Mouse (Mus musculus) limb, embryonic 12.5 days (tissue): ENCODE results near the gene Ube2n. TPM values are rescaled to one million over a fixed set of nuclear protein-coding genes. Genes with fewer than 3 reads are reported as not detected.

ENCODE experiments used
- ATAC-seq: fragments of 200-750 bp; cut with Nextera tagmentation; 2 replicates; pipeline ENCODE4 v1.8.0; 2017; ENCODE audit warnings: low read depth, moderate TSS enrichment; ENCODE audit not compliant: insufficient number of reproducible peaks, insufficient read depth, low FRiP score, low TSS enrichment
- H3K27ac ChIP-seq: fragments of 300-500 bp; sonication (generic); 2 replicates; pipeline ENCODE4 v1.5.1; 2016; ENCODE audit warnings: mild to moderate bottlenecking, moderate library complexity
- H3K27me3 ChIP-seq: fragments of 300-500 bp; sonication (generic); 2 replicates; pipeline ENCODE4 v1.6.1; 2016; ENCODE audit warnings: mild to moderate bottlenecking, moderate library complexity
- H3K36me3 ChIP-seq: fragments of 300-500 bp; sonication (generic); 2 replicates; pipeline ENCODE4 v1.6.1; 2016; ENCODE audit warnings: mild to moderate bottlenecking, moderate library complexity
- H3K4me1 ChIP-seq: fragments of 300-500 bp; sonication (generic); replicated peaks from 2 replicates; pipeline ENCODE4 v1.6.1; 2016
- H3K4me2 ChIP-seq: fragments of 300-500 bp; sonication (generic); 2 replicates; pipeline ENCODE4 v1.6.1; 2016; ENCODE audit warnings: mild to moderate bottlenecking, moderate library complexity
- H3K4me3 ChIP-seq: fragments of 300-500 bp; sonication (generic); replicated peaks from 2 replicates; pipeline ENCODE4 v1.5.1; 2016; ENCODE audit warnings: mild to moderate bottlenecking
- H3K9ac ChIP-seq: fragments of 300-500 bp; sonication (generic); replicated peaks from 2 replicates; pipeline ENCODE4 v1.6.1; 2016; ENCODE audit warnings: mild to moderate bottlenecking, moderate library complexity
- H3K9me3 ChIP-seq: fragments of 300-500 bp; sonication (generic); 2 replicates; pipeline ENCODE4 v1.6.1; 2016; ENCODE audit warnings: mild to moderate bottlenecking, moderate library complexity
- WGBS: fragments of 180-500 bp; shearing (Covaris S2); methylation state at CpG from one replicate; pipeline ENCODE4 v1.1.7; 2016; 5-methylcytosine and 5-hydroxymethylcytosine counted together
- polyA plus RNA-seq: library from polyadenylated mRNA; unstranded; fragments of >200 nt; fragmentation: Nextera tagmentation; extraction: Ambion mirVana; gene quantifications from 2 replicates; pipeline ENCODE4 v1.2.1, GENCODE M21; 2016

Gene Ube2n
- polyA plus RNA-seq, 1 experiment from 2014 or later = 326 TPM

GRCm38 (mm10) chr10:95560394-95560983, 45.5 kb downstream of the Ube2n start:
- Histone ChIP-seq H3K27me3 (no peaks in the 10 kb centered on the region), H3K4me1 (peaks cover 29% of the 10 kb centered on the region), H3K4me2 (peak overlapping the region; percentile 0; the same call in 1 of the 2 replicates), H3K4me3 (peak overlapping the region; percentile 0; the same call in 1 of the 2 replicates), H3K27ac (no peak overlapping the region), H3K36me3 (peaks cover 14% of the 10 kb centered on the region), H3K9ac (no peak overlapping the region), H3K9me3 (no peaks in the 10 kb centered on the region)
- ATAC-seq = no peak
- 95% methylated on average over 9 of the region's 9 CpGs for WGBS

- Histone ChIP-seq H3K4me2 (peak overlapping the region; percentile 86), H3K9me3 (no peaks in the 10 kb centered on the region), H3K36me3 (peaks cover 14% of the 10 kb centered on the region), H3K4me1 (peaks cover 27% of the 10 kb centered on the region), H3K27ac (no peak overlapping the region), H3K4me3 (peak overlapping the region; percentile 96), H3K9ac (peak overlapping the region; percentile 96), H3K27me3 (no peaks in the 10 kb centered on the region)
- 55% methylated on average over 7 of the region's 7 CpGs for WGBS
- no peak for ATAC-seq
Measured at GRCm38 (mm10) chr10:95561616-95562015, 46.7 kb downstream of the Ube2n start.

- Histone ChIP-seq H3K4me2 (peak overlapping the region; percentile 86), H3K9me3 (no peaks in the 10 kb centered on the region), H3K36me3 (peaks cover 10% of the 10 kb centered on the region), H3K27ac (no peak overlapping the region), H3K4me3 (peak overlapping the region; percentile 96), H3K4me1 (peaks cover 27% of the 10 kb centered on the region), H3K9ac (peak overlapping the region; percentile 96), H3K27me3 (no peaks in the 10 kb centered on the region)
- ATAC-seq = no peak
- WGBS = 7% methylated on average over 8 of the region's 8 CpGs
Measured at GRCm38 (mm10) chr10:95562395-95562794, 47.5 kb downstream of the Ube2n start.

GRCm38 (mm10) chr10:95562859-95563841, 48.2 kb downstream of the Ube2n start:
- ATAC-seq = peak; percentile 7; the same call in 1 of the 2 replicates

DNA sequence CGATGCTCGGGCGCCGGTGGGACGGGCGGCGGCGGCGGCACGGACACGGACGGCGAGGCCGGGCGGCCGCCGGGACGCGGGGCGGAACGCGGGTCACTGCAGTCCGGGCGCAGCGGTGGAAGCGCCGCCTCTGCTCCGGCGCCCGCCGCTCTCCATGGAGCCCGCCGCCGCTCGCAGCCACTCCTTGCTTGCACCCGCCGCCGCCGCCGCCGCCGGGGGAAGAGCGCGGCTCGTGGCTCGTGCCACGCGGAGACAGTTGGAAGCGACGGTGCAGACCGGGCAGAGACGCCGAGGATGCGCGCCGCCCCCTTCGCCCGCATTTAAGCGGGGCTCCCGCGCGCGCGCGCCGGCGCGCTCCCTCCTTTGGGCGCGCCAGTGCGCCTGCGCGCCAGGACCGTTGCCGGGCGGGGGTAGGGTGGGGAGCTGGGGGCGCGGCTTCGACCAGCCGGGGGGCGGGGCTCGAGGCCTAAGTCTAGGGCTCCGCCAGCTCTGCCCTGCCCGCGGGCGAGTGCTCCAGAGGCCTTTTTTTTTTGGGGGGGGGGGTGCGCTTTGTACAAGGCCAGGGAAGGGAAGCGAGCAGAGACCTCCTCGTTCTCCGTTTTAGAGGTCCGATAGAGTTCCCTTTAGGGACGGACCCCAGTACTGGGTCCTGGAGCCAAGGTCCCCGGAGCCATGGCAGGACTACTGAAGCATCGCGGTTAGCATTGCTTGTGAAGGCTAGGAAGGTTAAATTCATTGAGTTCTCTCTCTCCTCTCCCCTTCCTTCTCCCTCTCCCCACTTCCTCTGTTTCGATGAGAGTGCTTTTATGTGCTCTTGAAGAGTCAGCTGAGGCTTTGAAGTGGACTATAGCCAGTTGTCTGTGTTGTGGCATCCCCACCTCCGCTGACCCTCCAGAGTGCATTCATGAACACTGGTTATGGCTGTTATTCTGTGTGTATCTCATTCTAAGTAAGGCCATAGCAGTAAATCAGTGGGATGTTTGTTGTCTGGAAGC, 49.2 kb downstream of the Ube2n start, which contains the start of gene Nudt4:
Gene Nudt4 (minus strand): TSS at position 296 of the 995 bp plus-strand sequence.
- WGBS = 3% methylated on average over 79 of the region's 97 CpGs
- ATAC-seq = peak; percentile 81
- H3K9me3 ChIP-seq = no peaks in the 10 kb centered on the region

More at GRCm38 (mm10) chr10:95562859-95563841, 48.2 kb downstream of the Ube2n start:
- H3K27ac ChIP-seq = peak overlapping the region; percentile 91
- H3K27me3 ChIP-seq = no peaks in the 10 kb centered on the region
- H3K4me1 ChIP-seq = peaks cover 29% of the 10 kb centered on the region
- H3K9ac ChIP-seq = peak overlapping the region; percentile 96
- H3K4me2 ChIP-seq = peak overlapping the region; percentile 86
- WGBS = under 1% methylated on average over 65 of the region's 65 CpGs
- no peaks in the 10 kb centered on the region for H3K9me3 ChIP-seq
- peak overlapping the region; percentile 96 for H3K4me3 ChIP-seq
- H3K36me3 ChIP-seq = 0 out of 2 replicates have a peak, but pooled peaks cover 3% of the 10 kb centered on the region

DNA sequence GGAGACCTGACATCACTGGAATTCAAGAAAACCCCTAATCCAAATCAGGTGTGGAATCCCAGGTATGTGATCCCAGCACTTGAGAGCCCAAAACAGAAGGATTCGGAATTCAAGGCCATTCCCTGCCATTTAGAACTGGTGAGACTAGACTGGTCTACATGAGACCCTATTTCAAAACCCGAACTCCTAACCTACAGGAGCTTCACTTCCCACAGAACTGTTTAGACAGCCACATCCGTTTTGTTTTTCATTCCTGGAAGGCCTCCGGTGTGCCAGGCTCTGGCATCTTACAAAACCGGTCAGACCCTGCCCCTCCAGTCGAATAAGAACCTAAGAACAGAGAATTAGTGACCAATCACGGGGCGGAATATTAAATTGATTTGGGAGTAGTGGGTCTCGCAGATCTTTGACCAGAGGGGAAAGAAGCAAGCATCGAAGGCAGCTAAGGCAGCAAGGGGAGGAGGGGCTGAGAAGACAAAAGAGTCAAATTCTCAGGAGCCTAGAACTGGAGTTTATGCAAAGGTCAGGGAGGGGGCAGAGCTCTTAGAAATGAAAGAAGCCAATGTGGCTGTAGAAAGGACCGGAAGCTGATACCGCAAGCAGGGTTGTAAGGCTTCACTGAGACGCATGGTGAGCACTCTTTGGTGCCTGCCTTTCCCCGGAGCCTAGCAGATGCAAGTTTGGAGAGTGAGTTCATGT, 50.4 kb downstream of the Ube2n start:
- ATAC-seq = no peak
- no peaks in the 10 kb centered on the region for H3K27me3 ChIP-seq
- H3K4me2 ChIP-seq = peak overlapping the region; percentile 13; the same call in 1 of the 2 replicates
- H3K9me3 ChIP-seq = no peaks in the 10 kb centered on the region
- H3K27ac ChIP-seq = 0 out of 2 replicates have a peak overlapping the region, but pooled peaks have one; percentile 56
- H3K4me3 ChIP-seq = no peak overlapping the region
- H3K9ac ChIP-seq = no peak overlapping the region
- WGBS = 26% methylated on average over 14 of the region's 14 CpGs
- no peaks in the 10 kb centered on the region for H3K36me3 ChIP-seq
- peaks cover 29% of the 10 kb centered on the region for H3K4me1 ChIP-seq

More for the DNA sequence above, 49.2 kb downstream of the Ube2n start, which contains the start of gene Nudt4:
- Histone ChIP-seq H3K27ac (peak within 1 kb of the TSS; percentile 91), H3K4me2 (peak within 1 kb of the TSS; percentile 86), H3K4me3 (peak within 1 kb of the TSS; percentile 96), H3K4me1 (peaks cover 29% of the 10 kb centered on the region), H3K36me3 (0 out of 2 replicates have a peak, but pooled peaks cover 3% of the 10 kb centered on the region), H3K27me3 (no peaks in the 10 kb centered on the region), H3K9ac (peak within 1 kb of the TSS; percentile 96)

GRCm38 (mm10) chr10:95566786-95567185, 51.8 kb downstream of the Ube2n start:
- H3K36me3 ChIP-seq = no peaks in the 10 kb centered on the region
- H3K27ac ChIP-seq = no peak overlapping the region
- H3K9ac ChIP-seq = no peak overlapping the region
- H3K4me2 ChIP-seq = no peak overlapping the region
- H3K27me3 ChIP-seq = no peaks in the 10 kb centered on the region
- no peak for ATAC-seq
- WGBS = 84% methylated on average over 3 of the region's 3 CpGs
- no peak overlapping the region for H3K4me3 ChIP-seq
- H3K9me3 ChIP-seq = no peaks in the 10 kb centered on the region
- H3K4me1 ChIP-seq = peaks cover 23% of the 10 kb centered on the region

DNA sequence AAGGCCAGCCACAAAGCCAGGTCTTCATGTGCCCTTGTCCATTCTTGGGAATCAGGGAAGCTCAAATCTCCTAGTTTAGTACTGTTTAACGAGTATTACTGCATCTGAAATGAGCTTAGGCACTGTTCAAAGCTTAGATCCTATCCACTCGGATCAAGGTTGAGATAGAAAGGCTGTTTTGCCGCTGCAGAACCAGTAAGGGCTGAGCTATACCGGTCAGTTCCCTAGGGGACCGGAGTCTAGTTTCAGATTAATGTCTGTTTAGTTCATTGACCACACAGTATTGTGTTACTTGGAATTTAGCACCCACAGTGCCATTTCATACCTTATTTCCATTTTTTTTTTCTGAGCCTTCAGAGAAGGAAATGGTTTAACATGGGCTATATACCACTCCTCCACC, 52.6 kb downstream of the Ube2n start:
- no peaks in the 10 kb centered on the region for H3K27me3 ChIP-seq
- no peaks in the 10 kb centered on the region for H3K36me3 ChIP-seq
- no peak for ATAC-seq
- 58% methylated on average over 5 of the region's 5 CpGs for WGBS
- no peak overlapping the region for H3K4me3 ChIP-seq
- H3K9me3 ChIP-seq = no peaks in the 10 kb centered on the region
- no peak overlapping the region for H3K4me2 ChIP-seq
- H3K4me1 ChIP-seq = peaks cover 16% of the 10 kb centered on the region
- no peak overlapping the region for H3K9ac ChIP-seq
- no peak overlapping the region for H3K27ac ChIP-seq

DNA sequence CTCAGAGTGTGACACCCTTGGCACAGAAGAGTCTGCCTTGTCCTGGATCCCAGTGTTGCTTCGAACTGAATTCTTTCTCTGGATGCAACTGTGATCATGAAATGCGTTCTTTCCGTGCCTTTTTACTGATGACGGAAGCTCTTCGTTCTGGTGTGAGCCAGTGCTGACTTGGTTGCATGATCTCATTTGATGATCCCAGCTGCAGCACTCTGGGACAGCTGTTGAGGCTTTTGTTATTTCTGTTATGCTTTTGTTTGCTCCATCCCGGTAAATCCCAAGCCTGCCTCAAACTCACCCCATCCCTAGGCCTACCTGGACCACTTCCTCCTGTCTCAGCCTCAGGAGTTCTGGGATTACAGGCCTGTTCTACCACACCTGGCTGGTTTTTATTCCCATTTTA, 53.1 kb downstream of the Ube2n start:
- Histone ChIP-seq H3K27me3 (no peaks in the 10 kb centered on the region), H3K36me3 (no peaks in the 10 kb centered on the region), H3K27ac (no peak overlapping the region), H3K4me3 (no peak overlapping the region), H3K4me2 (no peak overlapping the region), H3K9ac (no peak overlapping the region), H3K9me3 (no peaks in the 10 kb centered on the region), H3K4me1 (peaks cover 16% of the 10 kb centered on the region)
- 86% methylated on average over 6 of the region's 6 CpGs for WGBS
- ATAC-seq = no peak

DNA sequence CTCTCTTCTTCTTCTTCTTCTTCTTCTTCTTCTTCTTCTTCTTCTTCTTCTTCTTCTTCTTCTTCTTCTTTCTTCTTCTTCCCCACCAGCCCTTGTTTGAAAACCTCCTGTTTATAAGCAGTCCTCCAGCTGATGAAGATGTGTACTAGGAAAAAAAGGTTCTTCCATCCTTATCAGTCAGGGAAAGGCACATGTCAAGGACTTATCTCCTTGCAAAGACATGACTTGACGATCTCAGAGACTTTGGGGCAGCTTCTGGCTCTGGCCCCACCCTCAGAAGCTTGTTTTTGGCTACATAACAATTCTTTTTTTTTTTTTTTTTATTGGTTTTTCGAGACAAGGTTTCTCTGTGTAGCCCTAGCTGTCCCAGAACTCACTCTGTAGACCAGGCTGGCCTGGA, 54.5 kb downstream of the Ube2n start:
- H3K4me3 ChIP-seq = no peak overlapping the region
- H3K9ac ChIP-seq = no peak overlapping the region
- peaks cover 15% of the 10 kb centered on the region for H3K4me1 ChIP-seq
- H3K36me3 ChIP-seq = no peaks in the 10 kb centered on the region
- H3K27me3 ChIP-seq = no peaks in the 10 kb centered on the region
- H3K27ac ChIP-seq = no peak overlapping the region
- no peak for ATAC-seq
- WGBS = 60% methylated on average over 2 of the region's 2 CpGs
- no peak overlapping the region for H3K4me2 ChIP-seq
- no peaks in the 10 kb centered on the region for H3K9me3 ChIP-seq
